Mouse (Mus musculus) common myeloid progenitor, adult 5-6 weeks (primary cell): ENCODE results near the gene Ugt1a9. TPM values are rescaled to one million over a fixed set of nuclear protein-coding genes. Genes with fewer than 3 reads are reported as not detected.
A peak's percentile ranks its signal among the peaks of the same experiment; 100 is the strongest.
"Not testable (repeated sequence)": the region's sequence is repeated elsewhere in the genome, so short reads cannot be mapped to it uniquely, and the experiment has no call there.

ENCODE experiments used
- ATAC-seq: replicated peaks from 2 replicates; pipeline ENCODE4 v1.8.0; 2016; ENCODE audit warnings: low read depth, mild to moderate bottlenecking, moderate TSS enrichment, inconsistent platforms; ENCODE audit not compliant: poor library complexity, severe bottlenecking
- total RNA-seq: library from RNA; stranded (forward); fragments of 200-1000, 187-1606 nt; gene quantifications from 2 replicates; pipeline ENCODE4 v1.2.3, GENCODE M21; 2017

Ugt1a9 gene
- total RNA-seq, 1 experiment from 2014 or later, result not detected

GRCm38 (mm10) chr1:88158430-88158829 is 87.8 kb downstream of the Ugt1a9 start:
- ATAC-seq, result 0 out of 2 replicates have a peak, but pooled peaks have one; percentile 58

GRCm38 (mm10) chr1:88165711-88166110 is 95.1 kb downstream of the Ugt1a9 start, which contains the start of gene Ugt1a5:
Gene Ugt1a5 (plus strand): TSS chr1:88166012.
- no peak for ATAC-seq

- ATAC-seq, result not testable (repeated sequence)
Observed at GRCm38 (mm10) chr1:88172190-88172589, 101.6 kb downstream of the Ugt1a9 start.

- ATAC-seq, result no peak
Observed at GRCm38 (mm10) chr1:88179657-88180056, 109.1 kb downstream of the Ugt1a9 start.

- no peak for ATAC-seq
Observed at GRCm38 (mm10) chr1:88186325-88186935, 115.8 kb downstream of the Ugt1a9 start.

- ATAC-seq, result no peak
Observed at GRCm38 (mm10) chr1:88192136-88192535, 121.5 kb downstream of the Ugt1a9 start.

- ATAC-seq, result no peak
Observed at GRCm38 (mm10) chr1:88195687-88196086, 125.1 kb downstream of the Ugt1a9 start.

- no peak for ATAC-seq
Observed at GRCm38 (mm10) chr1:88197443-88197842, 126.8 kb downstream of the Ugt1a9 start.

GRCm38 (mm10) chr1:88199996-88200395 is 129.4 kb downstream of the Ugt1a9 start:
- ATAC-seq, result no peak

- ATAC-seq, result no peak
Observed at GRCm38 (mm10) chr1:88200456-88200855, 129.9 kb downstream of the Ugt1a9 start, which contains the start of gene Ugt1a2. Gene Ugt1a2 (plus strand): TSS chr1:88200601.

GRCm38 (mm10) chr1:88205294-88205922 is 134.8 kb downstream of the Ugt1a9 start, which contains the start of gene Dnajb3:
Gene Dnajb3 (minus strand): TSS chr1:88205782.
- ATAC-seq, result peak; percentile 84

GRCm38 (mm10) chr1:88206843-88207479 is 136.4 kb downstream of the Ugt1a9 start:
- ATAC-seq, result peak; percentile 52; the same call in 1 of the 2 replicates

GRCm38 (mm10) chr1:88211812-88212211 is 141.2 kb downstream of the Ugt1a9 start, which contains the start of gene Ugt1a1:
Gene Ugt1a1 (plus strand): TSS chr1:88211959.
- ATAC-seq, result no peak

- no peak for ATAC-seq
Observed at GRCm38 (mm10) chr1:88212341-88213045, 141.9 kb downstream of the Ugt1a9 start.

- ATAC-seq, result no peak
Observed at GRCm38 (mm10) chr1:88213061-88213460, 142.5 kb downstream of the Ugt1a9 start.

- ATAC-seq, result no peak
Observed at GRCm38 (mm10) chr1:88213766-88214461, 143.3 kb downstream of the Ugt1a9 start.

- ATAC-seq, result no peak
Observed at GRCm38 (mm10) chr1:88214462-88214952, 143.9 kb downstream of the Ugt1a9 start.

- ATAC-seq, result no peak
Observed at GRCm38 (mm10) chr1:88215466-88216380, 145.1 kb downstream of the Ugt1a9 start.

GRCm38 (mm10) chr1:88216551-88216950 is 146.0 kb downstream of the Ugt1a9 start:
- ATAC-seq, result no peak
